In genomic region chr10:80925472-80925871, GRCm38 (mm10) we compare ENCODE assay signal across 26 mouse cellular contexts. TPM values are rescaled to one million over a fixed set of nuclear protein-coding genes. Genes with fewer than 3 reads are reported as not detected.
DNase-seq lines count a peak whose midpoint lies in the region; ATAC-seq and TF ChIP-seq lines count a peak whose summit lies in the region.
"Had no signal": no experiment of that assay in that cellular context is flagged by ENCODE, and none has a peak within 500 bp of the region (broad histone marks: within the 10 kb centered on the region; RNA-seq: fewer than 3 reads in every experiment).

No protein-coding gene starts in this region.

- no peak overlapping the region for H3K4me3 ChIP-seq in ES-E14 (ENCODE audit: insufficient read depth in 1 of 2, low read depth in 1 of 2, low read length in 2 of 2, poor library complexity in 1 of 2, severe bottlenecking in 1 of 2)
- no peak overlapping the region for H3K4me3 ChIP-seq in layer of hippocampus, adult 2 months
- H3K4me3 ChIP-seq in midbrain, embryonic 13.5 days (replicated peaks): no peak overlapping the region
- H3K4me3 ChIP-seq: forebrain, embryonic 10.5 days; forebrain, embryonic 13.5 days; hindbrain, embryonic 12.5 days; hindbrain, embryonic 15.5 days had no signal

- TF ChIP-seq CTCF in layer of hippocampus, adult 2 months (conservative IDR thresholded peaks at IDR 0.05): no peak

- no peak overlapping the region for H3K27ac ChIP-seq in ES-E14 (ENCODE audit: insufficient read depth, low read depth, low read length, poor library complexity, severe bottlenecking)
- no peak overlapping the region for H3K27ac ChIP-seq in layer of hippocampus, adult 2 months
- H3K27ac ChIP-seq in midbrain, embryonic 13.5 days: no peak overlapping the region
- H3K27ac ChIP-seq: forebrain, embryonic 13.5 days; hindbrain, embryonic 12.5 days; hindbrain, embryonic 15.5 days had no signal

- WGBS in midbrain, embryonic 13.5 days: 44% methylated on average over 3 of the region's 3 CpGs

- DNase-seq in cerebellum, adult 11-12 months: peak; percentile 40
- DNase-seq in cerebellum, postnatal 10 days: no peak
- DNase-seq in cerebellum, adult 9-11 months: peak; percentile 41
- no peak for DNase-seq in cerebellum, postnatal 36 days
- DNase-seq in ES-E14 (ENCODE audit: low read depth, low spot score): peak; percentile 65
- DNase-seq in layer of hippocampus, adult 2 months (ENCODE audit: low spot score in 2 of 2): no peak
- DNase-seq: adrenal gland, adult 2 months; cerebellum, adult 18-20 months; gastrocnemius, postnatal 10 days; gastrocnemius, postnatal 36 days; heart, adult 11 months had no signal

- no peak for ATAC-seq in midbrain, embryonic 13.5 days
- ATAC-seq: forebrain, embryonic 13.5 days; forebrain, embryonic 16.5 days; intestine, postnatal 0 days had no signal

- H3K4me2 ChIP-seq in midbrain, embryonic 13.5 days (replicated peaks): no peak overlapping the region
- H3K4me2 ChIP-seq: forebrain, embryonic 13.5 days; heart, embryonic 11.5 days; hindbrain, embryonic 12.5 days; hindbrain, embryonic 15.5 days had no signal

- H3K9me3 ChIP-seq in ES-E14 (ENCODE audit: control insufficient read depth, insufficient read depth, low read depth, low read length): no peaks in the 10 kb centered on the region
- H3K9me3 ChIP-seq in midbrain, embryonic 13.5 days: no peaks in the 10 kb centered on the region
- H3K9me3 ChIP-seq: forebrain, embryonic 10.5 days; forebrain, embryonic 13.5 days; hindbrain, embryonic 12.5 days; hindbrain, embryonic 15.5 days had no signal

- H3K4me1 ChIP-seq in ES-E14 (ENCODE audit: control insufficient read depth in 2 of 2, insufficient read depth in 2 of 2, low read length in 2 of 2, poor library complexity in 1 of 2): peaks cover 4 to 18% of the 10 kb centered on the region in 2 experiments; a peak in 3 of 4 replicates
- H3K4me1 ChIP-seq in midbrain, embryonic 13.5 days (replicated peaks): peaks cover 18% of the 10 kb centered on the region

- H3K9ac ChIP-seq in ES-E14 (ENCODE audit: insufficient read depth, low read depth, low read length, poor library complexity, severe bottlenecking): no peak overlapping the region
- no peak overlapping the region for H3K9ac ChIP-seq in midbrain, embryonic 13.5 days (replicated peaks)
- H3K9ac ChIP-seq: hindbrain, embryonic 12.5 days; hindbrain, embryonic 15.5 days had no signal

- H3K27me3 ChIP-seq in midbrain, embryonic 13.5 days: peaks cover 2% of the 10 kb centered on the region

- no peaks in the 10 kb centered on the region for H3K36me3 ChIP-seq in ES-E14 (ENCODE audit: control insufficient read depth, insufficient read depth, low read length, poor library complexity, severe bottlenecking)
- H3K36me3 ChIP-seq in midbrain, embryonic 13.5 days: no peaks in the 10 kb centered on the region
- H3K36me3 ChIP-seq: forebrain, embryonic 10.5 days; hindbrain, embryonic 12.5 days; hindbrain, embryonic 15.5 days had no signal

- in situ Hi-C loops in ES-E14 (cut with MboI; ENCODE audit: low sequenced_read_pairs in 2 of 2, unreplicated experiment in 2 of 2): loop anchor here (5.0 to 10.0 kb wide), 2 partner anchors 59 to 67 kb away; no protein-coding TSS in a partner anchor

TF ChIP-seq in ES-E14, 5 proteins besides CTCF, POLR2A, EP300 and RAD21:
- no peak for TF ChIP-seq HCFC1 (IDR thresholded peaks at IDR 0.05; ENCODE audit: borderline replicate concordance, insufficient read depth, low read length)
- no peak for TF ChIP-seq MAFK (IDR thresholded peaks at IDR 0.05; ENCODE audit: insufficient read depth, low read depth, low read length)
- no peak for TF ChIP-seq ZNF384 (IDR thresholded peaks at IDR 0.05; ENCODE audit: low read depth, low read length)
- no peak for TF ChIP-seq ZC3H11A (IDR thresholded peaks at IDR 0.05; ENCODE audit: borderline replicate concordance, low read depth, low read length)
- TF ChIP-seq CHD2 (IDR thresholded peaks at IDR 0.05; ENCODE audit: low read depth, low read length): no peak

RNA-seq across cellular contexts. Expression of gene Gadd45b, which starts 4.4 kb away (rescaled TPM):
- total RNA-seq in ES-E14 (2012; rRNA removed): 26.4 and 36.0 TPM in 2 replicates
- 10 to 100 TPM; 17.0 to 17.5 TPM for total RNA-seq in layer of hippocampus, adult 2 months (2021)
- 4.0 and 4.9 TPM in 2 replicates for polyA plus RNA-seq in midbrain, embryonic 13.5 days (2015; fragmentation: Nextera tagmentation; extraction: Ambion mirVana)

RNA-seq across cellular contexts. Expression of gene Lmnb2, which starts 7.4 kb away (rescaled TPM):
- 66.5 and 88.2 TPM in 2 replicates for total RNA-seq in ES-E14 (2012; rRNA removed)
- total RNA-seq in layer of hippocampus, adult 2 months (2021): 10 to 100 TPM; 20.8 to 21.9 TPM
- polyA plus RNA-seq in midbrain, embryonic 13.5 days (2015; fragmentation: Nextera tagmentation; extraction: Ambion mirVana): 46.9 and 48.2 TPM in 2 replicates

RNA-seq across cellular contexts. Expression of gene Timm13, which starts 24.7 kb away (rescaled TPM):
- 219 and 244 TPM in 2 replicates for total RNA-seq in ES-E14 (2012; rRNA removed)
- 100 to 1,000 TPM; 134 to 145 TPM for total RNA-seq in layer of hippocampus, adult 2 months (2021)
- 331 TPM in 2 replicates for polyA plus RNA-seq in midbrain, embryonic 13.5 days (2015; fragmentation: Nextera tagmentation; extraction: Ambion mirVana)

RNA-seq across cellular contexts. Expression of gene Tmprss9, which starts 53.8 kb away (rescaled TPM):
- total RNA-seq in ES-E14 (2012; rRNA removed): 0.26 TPM in 1 of 2 replicates, not detected in the other
- total RNA-seq in layer of hippocampus, adult 2 months (2021): under 1 TPM; 0.46 to 0.56 TPM
- polyA plus RNA-seq in midbrain, embryonic 13.5 days (2015; fragmentation: Nextera tagmentation; extraction: Ambion mirVana): 0.15 and 0.31 TPM in 2 replicates
- total RNA-seq: adrenal gland, adult 2 months; adrenal gland, postnatal 14 days; adrenal gland, postnatal 4 days; gastrocnemius, adult 18-20 months; gastrocnemius, postnatal 36 days; heart, adult 8-10 months; heart, postnatal 25 days; hematopoietic stem cell, adult 5-6 weeks had no signal
- polyA plus RNA-seq: forebrain, embryonic 10.5 days; heart, embryonic 11.5 days; heart, postnatal 0 days; intestine, postnatal 0 days had no signal

Comparison
In these comparisons a context has a peak if more than half of its experiments do, and no peak if none do; other contexts are left out.
1. DNase-seq: peak in cerebellum, adult 11-12 months (single experiment), cerebellum, adult 9-11 months (single experiment) and ES-E14 (single experiment); none in cerebellum, postnatal 10 days (0 of 2), cerebellum, postnatal 36 days (0 of 2) and layer of hippocampus, adult 2 months (0 of 2).